Mouse (Mus musculus): ENCODE results near the gene Lrp1.

DNA sequence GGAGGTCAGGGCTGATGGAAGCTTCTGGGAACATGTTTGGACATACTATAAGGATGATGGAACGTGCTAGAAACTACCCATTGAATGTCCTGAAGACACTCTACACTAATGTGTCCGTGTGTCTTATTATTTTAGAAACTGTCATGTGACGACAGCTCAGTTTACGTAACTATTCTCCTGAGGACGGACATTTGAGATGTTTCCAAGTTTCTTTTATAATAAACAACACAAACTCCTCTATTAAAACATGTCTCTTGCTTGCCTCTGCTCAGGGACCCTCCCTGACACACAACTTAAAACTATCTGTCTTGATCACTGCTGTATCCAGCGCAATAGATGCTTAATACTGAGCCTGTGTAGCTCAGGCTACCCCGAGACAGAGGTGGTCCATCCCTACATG, 45.2 kb downstream of the Lrp1 start:
- TF ChIP-seq CTCF (IDR thresholded peaks at IDR 0.05) (no peak), POLR2A (IDR thresholded peaks at IDR 0.05; ENCODE audit: insufficient read depth, low read depth, low read length) (no peak)

Data from heart, adult 2 months (tissue).